Mouse (Mus musculus) hindbrain, embryonic 16.5 days (tissue): ENCODE data around the gene Mboat2. TPM values are rescaled to one million over a fixed set of nuclear protein-coding genes. Genes with fewer than 3 reads are reported as not detected.

ENCODE experiments used
- ATAC-seq: fragments of 200-750 bp; cut with Nextera tagmentation; 2 replicates; pipeline ENCODE4 v1.8.0; 2017; ENCODE audit warnings: moderate TSS enrichment, moderate library complexity
- H3K27ac ChIP-seq: fragments of 300-500 bp; sonication (generic); 2 replicates; pipeline ENCODE4 v1.5.1; 2014; ENCODE audit warnings: low read depth, mild to moderate bottlenecking, control low read depth, low read length, moderate library complexity
- H3K27me3 ChIP-seq: fragments of 300-500 bp; sonication (generic); replicated peaks from 2 replicates; pipeline ENCODE4 v1.6.1; 2014; ENCODE audit warnings: low read length; ENCODE audit not compliant: control insufficient read depth, insufficient read depth
- H3K36me3 ChIP-seq: fragments of 300-500 bp; sonication (generic); 2 replicates; pipeline ENCODE4 v1.6.1; 2014; ENCODE audit warnings: mild to moderate bottlenecking, low read length, moderate library complexity, mixed read lengths; ENCODE audit not compliant: control insufficient read depth, insufficient read depth
- H3K4me1 ChIP-seq: fragments of 300-500 bp; sonication (generic); 2 replicates; pipeline ENCODE4 v1.6.1; 2014; ENCODE audit warnings: low read depth, low read length; ENCODE audit not compliant: control insufficient read depth, insufficient read depth
- H3K4me2 ChIP-seq: fragments of 300-500 bp; sonication (generic); 2 replicates; pipeline ENCODE4 v1.6.1; 2014; ENCODE audit warnings: mild to moderate bottlenecking, low read length, control low read depth, moderate library complexity
- H3K4me3 ChIP-seq: fragments of 300-500 bp; sonication (generic); 2 replicates; pipeline ENCODE4 v1.5.1; 2014; ENCODE audit warnings: mild to moderate bottlenecking, low read length, control low read depth, moderate library complexity
- H3K9ac ChIP-seq: fragments of 300-500 bp; sonication (generic); 2 replicates; pipeline ENCODE4 v1.6.1; 2014; ENCODE audit warnings: low read depth, mild to moderate bottlenecking, control low read depth, low read length, moderate library complexity
- H3K9me3 ChIP-seq: fragments of 300-500 bp; sonication (generic); 2 replicates; pipeline ENCODE4 v1.6.1; 2014; ENCODE audit warnings: mild to moderate bottlenecking, low read length, moderate library complexity; ENCODE audit not compliant: control insufficient read depth
- WGBS: fragments of 180-500 bp; shearing (Covaris S2); extraction: QIAGEN DNeasy Blood & Tissue Kit; methylation state at CpG from one replicate; pipeline ENCODE4 v1.1.7; 2014; 5-methylcytosine and 5-hydroxymethylcytosine counted together
- polyA plus RNA-seq: library from polyadenylated mRNA; unstranded; fragments of >200 nt; fragmentation: Nextera tagmentation; extraction: Ambion mirVana; gene quantifications from 2 replicates; pipeline ENCODE4 v1.2.1, GENCODE M21; 2015

Gene Mboat2
- polyA plus RNA-seq, 1 experiment from 2014 or later, result 68.6 TPM

- WGBS, result 59% methylated on average over 7 of the region's 7 CpGs
- H3K27ac ChIP-seq, result 0 out of 2 replicates have a peak overlapping the region, but pooled peaks have one; percentile 44
- no peak for ATAC-seq
Measured at GRCm38 (mm10) chr12:24889371-24890051, 58.8 kb downstream of the Mboat2 start.

GRCm38 (mm10) chr12:24890158-24890557 is 59.5 kb downstream of the Mboat2 start:
- no peaks in the 10 kb centered on the region for H3K9me3 ChIP-seq
- no peak overlapping the region for H3K4me2 ChIP-seq
- peaks cover 6% of the 10 kb centered on the region; the same call in 1 of the 2 replicates for H3K36me3 ChIP-seq
- WGBS, result 76% methylated on average over 2 of the region's 2 CpGs
- no peak overlapping the region for H3K4me3 ChIP-seq
- no peaks in the 10 kb centered on the region for H3K27me3 ChIP-seq
- H3K9ac ChIP-seq, result no peak overlapping the region
- H3K4me1 ChIP-seq, result peaks cover 8% of the 10 kb centered on the region
- H3K27ac ChIP-seq, result no peak overlapping the region
- ATAC-seq, result no peak

More at GRCm38 (mm10) chr12:24889371-24890051, 58.8 kb downstream of the Mboat2 start:
- H3K4me3 ChIP-seq, result no peak overlapping the region
- H3K4me1 ChIP-seq, result peaks cover 8% of the 10 kb centered on the region
- H3K4me2 ChIP-seq, result no peak overlapping the region
- no peak overlapping the region for H3K9ac ChIP-seq
- no peaks in the 10 kb centered on the region for H3K9me3 ChIP-seq
- peaks cover 6% of the 10 kb centered on the region; the same call in 1 of the 2 replicates for H3K36me3 ChIP-seq
- no peaks in the 10 kb centered on the region for H3K27me3 ChIP-seq

- Histone ChIP-seq H3K9me3 (no peaks in the 10 kb centered on the region), H3K27ac (no peak overlapping the region), H3K36me3 (peaks cover 6% of the 10 kb centered on the region; the same call in 1 of the 2 replicates), H3K4me1 (peaks cover 8% of the 10 kb centered on the region), H3K4me3 (no peak overlapping the region), H3K9ac (no peak overlapping the region), H3K27me3 (no peaks in the 10 kb centered on the region), H3K4me2 (no peak overlapping the region)
- 88% methylated on average over 8 of the region's 8 CpGs for WGBS
- ATAC-seq, result no peak
Measured at GRCm38 (mm10) chr12:24890684-24891459, 60.2 kb downstream of the Mboat2 start.

- no peaks in the 10 kb centered on the region for H3K9me3 ChIP-seq
- no peak overlapping the region for H3K9ac ChIP-seq
- no peak overlapping the region for H3K27ac ChIP-seq
- peaks cover 6% of the 10 kb centered on the region; the same call in 1 of the 2 replicates for H3K36me3 ChIP-seq
- H3K4me2 ChIP-seq, result no peak overlapping the region
- ATAC-seq, result no peak
- peaks cover 8% of the 10 kb centered on the region for H3K4me1 ChIP-seq
- WGBS, result 92% methylated on average over 4 of the region's 4 CpGs
- no peaks in the 10 kb centered on the region for H3K27me3 ChIP-seq
- H3K4me3 ChIP-seq, result no peak overlapping the region
Measured at GRCm38 (mm10) chr12:24892536-24892935, 61.9 kb downstream of the Mboat2 start.

DNA sequence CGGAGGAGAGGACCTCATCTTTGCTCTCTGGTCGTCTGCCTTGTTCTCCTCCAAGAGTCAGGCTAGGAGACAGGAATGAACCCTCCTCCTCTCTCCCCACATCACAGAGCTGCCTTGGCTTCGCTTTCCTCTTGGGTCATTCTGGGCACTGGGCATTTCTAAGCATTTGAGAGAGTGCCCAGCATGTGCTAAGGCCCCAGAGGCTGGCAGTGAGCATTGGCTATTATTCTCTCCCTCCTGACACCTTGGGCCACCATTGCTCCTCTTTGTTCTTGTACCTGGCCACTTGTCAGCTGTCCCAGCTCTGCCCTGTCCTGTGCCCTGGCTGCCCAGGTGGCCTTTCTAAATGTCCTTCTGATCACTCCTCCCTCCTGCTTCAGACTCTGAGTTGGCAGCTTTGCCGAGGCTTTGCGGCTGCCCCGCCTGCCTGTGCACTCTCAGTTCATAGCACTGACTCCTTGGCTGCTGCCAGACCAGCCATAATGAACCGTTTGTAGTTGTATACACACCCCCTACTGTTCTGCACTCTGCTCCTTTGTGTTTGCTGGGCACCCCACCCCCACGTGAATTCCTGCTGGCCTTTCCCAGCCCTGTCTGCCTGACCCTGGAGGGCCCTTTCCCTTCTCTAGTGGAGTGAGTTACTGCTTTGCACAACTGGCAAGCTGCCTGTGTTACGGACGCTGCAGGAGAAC is 63.2 kb downstream of the Mboat2 start:
- Histone ChIP-seq H3K9ac (no peak overlapping the region), H3K36me3 (no peaks in the 10 kb centered on the region), H3K4me1 (peaks cover 8% of the 10 kb centered on the region), H3K4me3 (no peak overlapping the region), H3K27me3 (no peaks in the 10 kb centered on the region), H3K4me2 (no peak overlapping the region), H3K9me3 (no peaks in the 10 kb centered on the region), H3K27ac (peak overlapping the region; percentile 68)
- whole genome bisulfite sequencing, result 17% methylated on average over 10 of the region's 10 CpGs
- peak; percentile 93 for ATAC-seq

DNA sequence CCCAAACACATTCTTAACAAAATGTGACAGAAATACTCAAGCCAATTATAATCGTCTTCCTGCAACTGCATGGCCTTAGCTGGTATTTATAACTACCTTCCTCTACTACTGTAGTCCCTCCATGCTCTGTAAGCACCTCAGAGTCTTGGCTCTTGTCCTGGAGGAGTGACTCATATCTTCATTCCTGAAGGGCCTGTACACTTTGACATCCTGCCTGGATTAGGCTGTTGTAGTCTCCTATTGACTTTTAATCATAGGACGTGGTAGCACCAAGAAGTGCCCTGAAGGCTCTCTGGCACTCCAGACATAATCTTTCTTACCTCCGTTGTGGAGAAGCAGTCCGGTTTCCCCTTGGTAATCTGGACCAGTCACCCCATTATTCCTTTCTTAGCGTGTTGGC is 64.7 kb downstream of the Mboat2 start:
- no peak overlapping the region for H3K9ac ChIP-seq
- H3K27ac ChIP-seq, result no peak overlapping the region
- H3K4me3 ChIP-seq, result no peak overlapping the region
- peaks cover 5% of the 10 kb centered on the region for H3K4me1 ChIP-seq
- no peak for ATAC-seq
- 0 out of 2 replicates have a peak, but pooled peaks cover 2% of the 10 kb centered on the region for H3K36me3 ChIP-seq
- no peak overlapping the region for H3K4me2 ChIP-seq
- WGBS, result 86% methylated on average over 5 of the region's 5 CpGs
- no peaks in the 10 kb centered on the region for H3K9me3 ChIP-seq
- H3K27me3 ChIP-seq, result no peaks in the 10 kb centered on the region

- H3K4me1 ChIP-seq, result peaks cover 5% of the 10 kb centered on the region
- no peak overlapping the region for H3K9ac ChIP-seq
- H3K4me2 ChIP-seq, result no peak overlapping the region
- H3K27me3 ChIP-seq, result no peaks in the 10 kb centered on the region
- ATAC-seq, result no peak
- no peak overlapping the region for H3K4me3 ChIP-seq
- no peaks in the 10 kb centered on the region for H3K9me3 ChIP-seq
- 67% methylated on average over 4 of the region's 4 CpGs for WGBS
- H3K36me3 ChIP-seq, result peaks cover 5% of the 10 kb centered on the region
- no peak overlapping the region for H3K27ac ChIP-seq
Measured at GRCm38 (mm10) chr12:24897354-24897753, 66.7 kb downstream of the Mboat2 start.

- Histone ChIP-seq H3K27ac (no peak overlapping the region), H3K36me3 (peaks cover 5% of the 10 kb centered on the region)
- no peak for ATAC-seq
Measured at GRCm38 (mm10) chr12:24898226-24898625, 67.5 kb downstream of the Mboat2 start.

DNA sequence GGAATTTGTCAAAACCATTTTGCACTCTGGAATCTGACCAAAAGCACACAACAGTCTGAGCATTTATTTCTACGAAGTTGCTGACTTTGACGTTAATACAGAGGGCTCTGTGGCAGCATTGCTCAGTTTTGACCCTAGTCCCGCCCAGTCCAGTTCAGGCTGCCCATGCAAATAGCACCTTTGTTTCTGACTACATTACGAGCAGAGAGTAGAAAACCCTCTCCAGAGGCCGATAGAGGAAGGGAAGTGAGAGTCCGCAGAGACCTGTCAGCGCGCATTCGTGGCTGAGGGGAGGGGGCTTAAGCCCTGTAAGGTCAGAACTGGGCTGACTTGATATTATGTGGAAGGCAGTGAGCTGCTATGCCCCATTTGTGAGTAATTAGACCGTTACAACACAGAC is 69.0 kb downstream of the Mboat2 start:
- H3K4me2 ChIP-seq, result no peak overlapping the region
- no peak overlapping the region for H3K4me3 ChIP-seq
- no peak overlapping the region for H3K27ac ChIP-seq
- H3K27me3 ChIP-seq, result no peaks in the 10 kb centered on the region
- no peaks in the 10 kb centered on the region for H3K9me3 ChIP-seq
- H3K4me1 ChIP-seq, result no peaks in the 10 kb centered on the region
- no peak overlapping the region for H3K9ac ChIP-seq
- WGBS, result 77% methylated on average over 10 of the region's 10 CpGs
- no peak for ATAC-seq
- H3K36me3 ChIP-seq, result peaks cover 5% of the 10 kb centered on the region

More at GRCm38 (mm10) chr12:24898226-24898625, 67.5 kb downstream of the Mboat2 start:
- H3K9me3 ChIP-seq, result no peaks in the 10 kb centered on the region
- no peak overlapping the region for H3K9ac ChIP-seq
- H3K4me1 ChIP-seq, result peaks cover 5% of the 10 kb centered on the region
- H3K4me2 ChIP-seq, result no peak overlapping the region
- 60% methylated on average over 9 of the region's 9 CpGs for WGBS
- H3K27me3 ChIP-seq, result no peaks in the 10 kb centered on the region
- H3K4me3 ChIP-seq, result no peak overlapping the region
